Mouse (Mus musculus): ENCODE results near the gene Gm20696. TPM values are rescaled to one million over a fixed set of nuclear protein-coding genes. Genes with fewer than 3 reads are reported as not detected.
A peak's percentile ranks its signal among the peaks of the same experiment; 100 is the strongest.

Gm20696 gene
- total RNA-seq, 1 experiment, result 0.58 TPM

DNA sequence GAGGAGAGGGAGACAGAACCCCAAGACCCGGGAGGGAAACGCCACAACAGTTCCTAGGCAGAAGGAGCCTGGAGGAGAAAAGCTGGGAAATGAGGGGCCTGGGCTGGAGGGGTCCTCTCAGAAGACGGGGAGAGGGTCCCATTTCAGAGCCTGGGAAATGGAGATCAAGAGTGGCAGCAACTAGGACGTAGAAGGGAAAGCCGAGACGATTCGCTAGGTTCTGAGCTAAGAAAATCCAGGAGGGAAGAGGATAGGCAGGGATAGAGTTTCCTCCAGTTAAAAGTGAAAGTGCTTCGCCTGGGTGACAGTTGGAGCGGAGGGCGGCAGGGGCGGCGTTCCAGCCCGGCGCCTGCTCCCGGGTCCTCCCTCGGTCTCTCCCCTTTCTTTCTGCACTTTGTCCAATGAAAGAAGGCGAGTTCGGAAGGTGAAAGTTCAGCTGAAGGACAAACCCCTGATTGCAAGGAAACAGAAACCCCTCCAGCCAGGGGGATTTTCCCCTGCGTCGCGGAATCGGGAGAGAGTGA, 143.4 kb downstream of the Gm20696 start:
- H3K27ac ChIP-seq (ENCODE audit: insufficient read depth, low read depth, low read length, poor library complexity, severe bottlenecking), result no peak overlapping the region
- H3K9ac ChIP-seq (ENCODE audit: insufficient read depth, low read depth, low read length, poor library complexity, severe bottlenecking), result no peak overlapping the region
- H3K9me3 ChIP-seq (ENCODE audit: control insufficient read depth, insufficient read depth, low read depth, low read length), result no peaks in the 10 kb centered on the region
- TF ChIP-seq CHD2 (IDR thresholded peaks at IDR 0.05; ENCODE audit: low read depth, low read length) (no peak), ZNF384 (IDR thresholded peaks at IDR 0.05; ENCODE audit: low read depth, low read length) (no peak), ZC3H11A (IDR thresholded peaks at IDR 0.05; ENCODE audit: borderline replicate concordance, low read depth, low read length) (no peak), MAFK (IDR thresholded peaks at IDR 0.05; ENCODE audit: insufficient read depth, low read depth, low read length) (no peak), HCFC1 (IDR thresholded peaks at IDR 0.05; ENCODE audit: borderline replicate concordance, insufficient read depth, low read length) (no peak)
- in situ Hi-C loops (cut with MboI; ENCODE audit: low sequenced_read_pairs in 2 of 2, unreplicated experiment in 2 of 2), result no loop called here
- peak overlapping the region; percentile 71 to 76 for H3K4me3 ChIP-seq (ENCODE audit: insufficient read depth in 1 of 2, low read depth in 1 of 2, low read length in 2 of 2, poor library complexity in 1 of 2, severe bottlenecking in 1 of 2)
- DNase-seq (ENCODE audit: low read depth, low spot score), result peak; percentile 65
- no peaks in the 10 kb centered on the region for H3K4me1 ChIP-seq (ENCODE audit: control insufficient read depth in 2 of 2, insufficient read depth in 2 of 2, low read length in 2 of 2, poor library complexity in 1 of 2)
- H3K36me3 ChIP-seq (ENCODE audit: control insufficient read depth, insufficient read depth, low read length, poor library complexity, severe bottlenecking), result no peaks in the 10 kb centered on the region

DNA sequence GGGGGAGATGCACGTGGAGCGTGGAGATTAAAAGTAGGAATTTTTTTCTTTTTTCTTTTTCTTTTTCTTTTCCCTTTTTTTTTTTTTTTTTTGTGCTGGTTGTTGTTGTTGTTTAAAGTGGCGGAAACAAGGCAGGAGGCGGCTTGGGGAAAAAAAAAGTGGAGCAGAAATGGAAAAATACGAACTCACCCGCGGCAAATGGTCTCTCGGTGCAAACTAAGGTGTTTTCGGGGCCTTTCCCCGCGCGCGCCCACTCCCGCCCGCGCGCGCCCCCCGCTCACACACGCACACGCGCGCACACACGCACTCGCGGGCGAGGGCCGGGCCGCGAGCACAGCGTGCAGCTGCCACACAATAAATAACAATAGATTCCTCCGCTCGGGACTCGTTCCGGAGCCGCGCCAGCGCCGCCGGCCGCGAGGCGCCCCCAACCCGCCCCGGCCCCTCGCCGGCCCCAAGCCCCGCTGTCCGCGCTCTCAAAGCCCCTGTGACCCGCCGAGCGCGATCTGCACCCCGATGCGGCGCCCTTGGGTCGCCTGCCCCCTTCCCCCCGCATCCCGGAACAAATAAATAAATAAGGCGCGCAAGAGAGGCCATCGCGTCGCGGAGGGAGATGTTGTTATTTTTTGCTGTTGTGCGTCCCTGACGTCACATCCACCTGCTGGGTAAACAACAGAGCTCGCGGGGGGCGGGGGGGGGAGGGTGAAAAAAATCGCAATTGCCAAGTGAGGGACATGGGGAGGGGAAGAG, 144.1 kb downstream of the Gm20696 start, which contains the start of gene Foxp1:
TSS of gene Foxp1 (minus strand) at position 363 of the 750 bp plus-strand sequence.
- Histone ChIP-seq H3K9me3 (ENCODE audit: control insufficient read depth, insufficient read depth, low read depth, low read length) (no peaks in the 10 kb centered on the region), H3K4me1 (ENCODE audit: control insufficient read depth in 2 of 2, insufficient read depth in 2 of 2, low read length in 2 of 2, poor library complexity in 1 of 2) (no peaks in the 10 kb centered on the region), H3K4me3 (ENCODE audit: insufficient read depth in 1 of 2, low read depth in 1 of 2, low read length in 2 of 2, poor library complexity in 1 of 2, severe bottlenecking in 1 of 2) (peak within 1 kb of the TSS; percentile 71 to 76), H3K36me3 (ENCODE audit: control insufficient read depth, insufficient read depth, low read length, poor library complexity, severe bottlenecking) (no peaks in the 10 kb centered on the region), H3K9ac (ENCODE audit: insufficient read depth, low read depth, low read length, poor library complexity, severe bottlenecking) (peak within 1 kb of the TSS; percentile 62; the same call in 1 of the 2 replicates), H3K27ac (ENCODE audit: insufficient read depth, low read depth, low read length, poor library complexity, severe bottlenecking) (no peak within 1 kb of the TSS)
- in situ Hi-C loops (cut with MboI; ENCODE audit: low sequenced_read_pairs in 2 of 2, unreplicated experiment in 2 of 2), result no loop called here
- DNase-seq (ENCODE audit: low read depth, low spot score), result no peak
- TF ChIP-seq ZNF384 (IDR thresholded peaks at IDR 0.05; ENCODE audit: low read depth, low read length) (no peak), ZC3H11A (IDR thresholded peaks at IDR 0.05; ENCODE audit: borderline replicate concordance, low read depth, low read length) (no peak), HCFC1 (IDR thresholded peaks at IDR 0.05; ENCODE audit: borderline replicate concordance, insufficient read depth, low read length) (no peak), MAFK (IDR thresholded peaks at IDR 0.05; ENCODE audit: insufficient read depth, low read depth, low read length) (no peak), CHD2 (IDR thresholded peaks at IDR 0.05; ENCODE audit: low read depth, low read length) (no peak)

DNA sequence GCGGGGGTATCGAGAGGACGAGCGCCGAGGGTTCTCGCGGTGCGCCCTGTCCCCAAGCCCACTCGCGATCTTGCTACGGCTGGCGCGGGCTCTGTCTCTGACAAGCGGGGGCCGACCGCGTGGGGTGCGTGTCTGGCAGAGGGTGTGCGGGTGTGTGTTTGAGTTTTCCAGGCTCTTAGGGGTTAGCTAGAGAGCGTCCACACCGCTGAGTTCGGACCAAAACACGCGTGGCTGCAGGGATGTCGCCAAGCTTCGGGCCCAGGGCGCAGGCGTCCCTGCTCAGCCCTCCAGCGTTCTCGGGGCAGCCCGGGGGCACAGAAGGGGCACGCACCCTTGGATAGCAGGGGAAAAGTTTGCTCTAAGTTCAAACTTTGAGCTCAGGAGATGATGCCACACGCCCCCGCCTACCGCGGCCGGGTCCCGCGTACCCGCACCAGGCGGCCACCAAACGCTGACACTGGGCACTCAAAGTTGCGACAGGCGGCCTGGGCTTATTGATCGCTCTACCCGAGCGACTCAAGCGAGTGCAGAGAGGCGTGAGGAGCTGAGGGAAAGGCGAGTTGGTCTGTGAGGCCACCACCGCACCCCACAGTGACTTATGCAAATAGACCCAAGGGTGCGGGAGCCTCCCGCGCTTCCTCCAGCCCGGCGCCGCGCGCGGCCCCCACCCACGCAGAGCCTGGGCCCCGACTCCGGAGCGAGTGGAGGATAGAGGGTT, 144.8 kb downstream of the Gm20696 start:
- no peak for DNase-seq (ENCODE audit: low read depth, low spot score)
- H3K9ac ChIP-seq (ENCODE audit: insufficient read depth, low read depth, low read length, poor library complexity, severe bottlenecking), result peak overlapping the region; percentile 62; the same call in 1 of the 2 replicates
- peak; percentile 52 for TF ChIP-seq ZNF384 (IDR thresholded peaks at IDR 0.05; ENCODE audit: low read depth, low read length)
- TF ChIP-seq CHD2 (IDR thresholded peaks at IDR 0.05; ENCODE audit: low read depth, low read length), result no peak
- no peak overlapping the region for H3K27ac ChIP-seq (ENCODE audit: insufficient read depth, low read depth, low read length, poor library complexity, severe bottlenecking)
- H3K9me3 ChIP-seq (ENCODE audit: control insufficient read depth, insufficient read depth, low read depth, low read length), result no peaks in the 10 kb centered on the region
- H3K4me3 ChIP-seq (ENCODE audit: insufficient read depth in 1 of 2, low read depth in 1 of 2, low read length in 2 of 2, poor library complexity in 1 of 2, severe bottlenecking in 1 of 2), result peak overlapping the region; percentile 71 to 76
- in situ Hi-C loops (cut with MboI; ENCODE audit: low sequenced_read_pairs in 2 of 2, unreplicated experiment in 2 of 2), result no loop called here
- H3K36me3 ChIP-seq (ENCODE audit: control insufficient read depth, insufficient read depth, low read length, poor library complexity, severe bottlenecking), result no peaks in the 10 kb centered on the region
- H3K4me1 ChIP-seq (ENCODE audit: control insufficient read depth in 2 of 2, insufficient read depth in 2 of 2, low read length in 2 of 2, poor library complexity in 1 of 2), result no peaks in the 10 kb centered on the region

DNA sequence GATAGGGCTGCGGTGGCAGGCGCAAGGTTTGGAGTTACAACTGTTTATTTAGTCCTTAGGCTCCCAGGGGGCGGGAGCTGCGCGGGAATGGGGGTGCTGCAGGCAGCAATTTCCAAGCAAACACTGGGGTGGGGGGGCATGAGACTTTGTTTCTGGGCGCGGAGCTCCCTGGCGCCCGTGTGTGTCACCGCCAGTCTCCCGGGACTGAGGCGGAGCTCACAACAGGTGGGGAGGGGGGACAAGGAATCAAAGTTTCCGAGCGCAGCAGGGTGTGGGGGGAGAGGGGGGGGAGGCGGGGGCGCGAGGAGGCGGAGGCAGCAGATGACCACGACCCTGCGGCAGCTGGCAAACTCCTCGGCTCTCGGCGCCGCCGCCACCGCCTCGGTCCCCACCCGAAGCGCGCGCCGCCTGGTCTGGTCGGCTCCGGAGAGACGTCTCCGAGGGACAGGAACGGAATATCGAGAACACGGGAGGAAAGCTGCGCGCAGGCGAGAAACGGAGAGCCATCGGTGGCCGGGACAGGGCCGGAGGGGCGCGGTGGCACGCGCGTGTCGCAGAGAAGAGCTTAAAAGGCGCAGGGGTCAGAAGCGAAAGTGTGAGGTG, 145.5 kb downstream of the Gm20696 start:
- no peaks in the 10 kb centered on the region for H3K9me3 ChIP-seq (ENCODE audit: control insufficient read depth, insufficient read depth, low read depth, low read length)
- H3K36me3 ChIP-seq (ENCODE audit: control insufficient read depth, insufficient read depth, low read length, poor library complexity, severe bottlenecking), result no peaks in the 10 kb centered on the region
- H3K4me1 ChIP-seq (ENCODE audit: control insufficient read depth in 2 of 2, insufficient read depth in 2 of 2, low read length in 2 of 2, poor library complexity in 1 of 2), result no peaks in the 10 kb centered on the region
- H3K9ac ChIP-seq (ENCODE audit: insufficient read depth, low read depth, low read length, poor library complexity, severe bottlenecking), result peak overlapping the region; percentile 62; the same call in 1 of the 2 replicates
- no peak for DNase-seq (ENCODE audit: low read depth, low spot score)
- peak overlapping the region; percentile 71 to 76 for H3K4me3 ChIP-seq (ENCODE audit: insufficient read depth in 1 of 2, low read depth in 1 of 2, low read length in 2 of 2, poor library complexity in 1 of 2, severe bottlenecking in 1 of 2)
- no peak overlapping the region for H3K27ac ChIP-seq (ENCODE audit: insufficient read depth, low read depth, low read length, poor library complexity, severe bottlenecking)
- TF ChIP-seq MAFK (IDR thresholded peaks at IDR 0.05; ENCODE audit: insufficient read depth, low read depth, low read length), result no peak
- no peak for TF ChIP-seq ZC3H11A (IDR thresholded peaks at IDR 0.05; ENCODE audit: borderline replicate concordance, low read depth, low read length)
- TF ChIP-seq ZNF384 (IDR thresholded peaks at IDR 0.05; ENCODE audit: low read depth, low read length), result no peak
- TF ChIP-seq HCFC1 (IDR thresholded peaks at IDR 0.05; ENCODE audit: borderline replicate concordance, insufficient read depth, low read length), result no peak
- TF ChIP-seq CHD2 (IDR thresholded peaks at IDR 0.05; ENCODE audit: low read depth, low read length), result no peak
- in situ Hi-C loops (cut with MboI; ENCODE audit: low sequenced_read_pairs in 2 of 2, unreplicated experiment in 2 of 2), result no loop called here
